Comparison of ENCODE assay signal across 11 mouse cellular contexts in the genomic region with DNA sequence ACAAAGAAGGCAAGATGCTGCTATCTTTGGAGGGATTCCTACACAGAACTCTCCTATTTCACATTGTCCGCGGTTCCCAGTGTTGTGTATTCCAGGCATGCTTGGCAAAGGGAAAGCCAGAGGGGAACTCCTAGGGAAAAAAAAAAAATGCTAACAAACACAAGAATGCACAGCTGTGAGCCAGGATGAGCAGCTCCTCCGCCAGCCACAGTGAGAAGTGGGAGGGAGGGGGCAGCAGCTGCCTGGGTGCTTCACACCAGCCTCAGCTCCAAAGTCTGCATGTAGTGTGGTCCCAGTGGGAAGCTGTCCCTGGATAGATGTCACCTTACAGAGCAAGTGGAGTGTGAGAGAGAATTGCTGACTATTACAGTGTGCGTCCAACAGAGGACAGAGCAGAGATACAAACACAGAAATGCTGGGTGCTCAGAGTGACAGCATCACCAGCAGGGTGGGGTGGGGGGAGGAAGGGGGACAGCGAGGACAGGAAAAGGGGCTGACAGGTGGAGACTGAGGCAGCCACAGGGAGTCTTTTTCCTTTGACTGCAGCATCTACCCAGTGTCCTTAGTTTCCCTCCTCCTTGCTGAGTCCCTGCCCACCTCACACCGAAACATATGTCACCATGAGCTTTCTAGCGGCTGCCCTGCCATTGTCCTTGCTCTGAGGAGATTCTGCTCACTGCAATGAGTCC. TPM values are rescaled to one million over a fixed set of nuclear protein-coding genes. Genes with fewer than 3 reads are reported as not detected.
DNase-seq lines count a peak whose midpoint lies in the region; ATAC-seq and TF ChIP-seq lines count a peak whose summit lies in the region.
"Had no signal": no experiment of that assay in that cellular context is flagged by ENCODE, and none has a peak within 500 bp of the region (broad histone marks: within the 10 kb centered on the region; RNA-seq: fewer than 3 reads in every experiment).

No protein-coding gene starts in this region.

- H3K9ac ChIP-seq in hindbrain, embryonic 16.5 days (ENCODE audit: low read depth, low read length): peak overlapping the region; percentile 17; the same call in 1 of the 2 replicates

- peak; percentile 64 for ATAC-seq in hindbrain, embryonic 16.5 days

- intact Hi-C loops in gastrocnemius, adult 2 months (cut with DNase I): no loop called here

- no peaks in the 10 kb centered on the region for H3K27me3 ChIP-seq in hindbrain, embryonic 16.5 days (replicated peaks; ENCODE audit: control insufficient read depth, insufficient read depth, low read length)

- no peak for TF ChIP-seq POLR2A in brain, embryonic 14.5 days (IDR thresholded peaks at IDR 0.05; ENCODE audit: borderline replicate concordance, extremely low read depth, insufficient read depth, insufficient read length, poor library complexity, severe bottlenecking)

- no peak overlapping the region for H3K4me3 ChIP-seq in hindbrain, embryonic 16.5 days (ENCODE audit: low read length)
- no peak overlapping the region for H3K4me3 ChIP-seq in gastrocnemius, adult 2 months
- H3K4me3 ChIP-seq: megakaryocyte, embryonic 14.5 days had no signal

- no peak for TF ChIP-seq CTCF in brain, embryonic 14.5 days (IDR thresholded peaks at IDR 0.05; ENCODE audit: borderline replicate concordance, extremely low read depth, insufficient read depth, insufficient read length)
- TF ChIP-seq CTCF in gastrocnemius, adult 2 months (IDR thresholded peaks at IDR 0.05): no peak

- peaks cover 10% of the 10 kb centered on the region for H3K4me1 ChIP-seq in hindbrain, embryonic 16.5 days (ENCODE audit: control insufficient read depth, insufficient read depth, low read depth, low read length)
- H3K4me1 ChIP-seq: megakaryocyte, embryonic 14.5 days had no signal

- no peak overlapping the region; the same call in 1 of the 2 replicates for H3K4me2 ChIP-seq in hindbrain, embryonic 16.5 days (ENCODE audit: low read length)

- WGBS in hindbrain, embryonic 16.5 days: 15% methylated on average over 7 of the region's 7 CpGs

- peaks cover 2% of the 10 kb centered on the region; the same call in 1 of the 2 replicates for H3K36me3 ChIP-seq in hindbrain, embryonic 16.5 days (ENCODE audit: control insufficient read depth, insufficient read depth, low read length)

- H3K9me3 ChIP-seq in hindbrain, embryonic 16.5 days (ENCODE audit: control insufficient read depth, low read length): no peaks in the 10 kb centered on the region
- H3K9me3 ChIP-seq: megakaryocyte, embryonic 14.5 days had no signal

- DNase-seq in kidney, postnatal 10 days: peak; percentile 23
- DNase-seq in kidney, adult 11 months: no peak
- peak; percentile 64 for DNase-seq in brain, embryonic 14.5 days (ENCODE audit: low read depth)
- DNase-seq in right cerebral cortex, adult 18-20 months: peak; percentile 69
- DNase-seq in gastrocnemius, adult 2 months: no peak
- DNase-seq in urinary bladder, postnatal 14 days (ENCODE audit: low spot score): no peak
- DNase-seq in B cell, adult 2 months: no peak
- DNase-seq: kidney, postnatal 36 days had no signal

- peak overlapping the region; percentile 21; the same call in 1 of the 2 replicates for H3K27ac ChIP-seq in hindbrain, embryonic 16.5 days (ENCODE audit: low read depth, low read length)
- H3K27ac ChIP-seq in gastrocnemius, adult 2 months: no peak overlapping the region

RNA-seq across cellular contexts. Expression of a gene that starts 6.2 kb away (rescaled TPM):
- 0.55 and 0.70 TPM in 2 replicates for polyA plus RNA-seq in brain, embryonic 14.5 days (2012; rRNA removed)
- polyA plus RNA-seq in hindbrain, embryonic 16.5 days (2015; fragmentation: Nextera tagmentation; extraction: Ambion mirVana): 1.7 and 2.3 TPM in 2 replicates
- under 1 TPM; 0.31 to 0.39 TPM for total RNA-seq in gastrocnemius, adult 2 months (2021)
- total RNA-seq: MEL had no signal

RNA-seq across cellular contexts. Expression of a gene that starts 8.6 kb away (rescaled TPM):
- 15.2 and 24.2 TPM in 2 replicates for polyA plus RNA-seq in brain, embryonic 14.5 days (2012; rRNA removed)
- 51.1 and 54.8 TPM in 2 replicates for polyA plus RNA-seq in hindbrain, embryonic 16.5 days (2015; fragmentation: Nextera tagmentation; extraction: Ambion mirVana)
- 1 to 10 TPM; 2.8 to 2.9 TPM for total RNA-seq in gastrocnemius, adult 2 months (2021)
- total RNA-seq: MEL had no signal

RNA-seq across cellular contexts. Expression of a gene that starts 31.9 kb away (rescaled TPM):
- 0.97 and 1.5 TPM in 2 replicates for polyA plus RNA-seq in brain, embryonic 14.5 days (2012; rRNA removed)
- polyA plus RNA-seq in hindbrain, embryonic 16.5 days (2015; fragmentation: Nextera tagmentation; extraction: Ambion mirVana): 0.36 and 0.54 TPM in 2 replicates
- total RNA-seq in gastrocnemius, adult 2 months (2021): 10 to 100 TPM; 97.8 to 99.7 TPM
- total RNA-seq: MEL had no signal

RNA-seq across cellular contexts. Expression of a gene that starts 38.6 kb away (rescaled TPM):
- polyA plus RNA-seq in brain, embryonic 14.5 days (2012; rRNA removed): 48.8 and 51.9 TPM in 2 replicates
- 63.7 and 64.5 TPM in 2 replicates for polyA plus RNA-seq in hindbrain, embryonic 16.5 days (2015; fragmentation: Nextera tagmentation; extraction: Ambion mirVana)
- total RNA-seq in gastrocnemius, adult 2 months (2021): 10 to 100 TPM; 29.5 to 37.2 TPM

RNA-seq across cellular contexts. Expression of a gene that starts 39.2 kb away (rescaled TPM):
- polyA plus RNA-seq in brain, embryonic 14.5 days (2012; rRNA removed): 0.16 and 0.57 TPM in 2 replicates
- polyA plus RNA-seq in hindbrain, embryonic 16.5 days (2015; fragmentation: Nextera tagmentation; extraction: Ambion mirVana): 0.90 and 1.7 TPM in 2 replicates
- total RNA-seq in gastrocnemius, adult 2 months (2021): not detected

Comparison
In these comparisons a context has a peak if more than half of its experiments do, and no peak if none do; other contexts are left out.
1. DNase-seq: peak in kidney, postnatal 10 days (single experiment), brain, embryonic 14.5 days (single experiment) and right cerebral cortex, adult 18-20 months (single experiment); none in kidney, adult 11 months (single experiment), gastrocnemius, adult 2 months (single experiment), urinary bladder, postnatal 14 days (single experiment) and B cell, adult 2 months (0 of 2).